Mouse (Mus musculus): ENCODE measurements around the gene Cdh22. TPM values are rescaled to one million over a fixed set of nuclear protein-coding genes. Genes with fewer than 3 reads are reported as not detected.

Gene Cdh22
- polyA plus RNA-seq, 1 experiment = 0.19 TPM

DNA sequence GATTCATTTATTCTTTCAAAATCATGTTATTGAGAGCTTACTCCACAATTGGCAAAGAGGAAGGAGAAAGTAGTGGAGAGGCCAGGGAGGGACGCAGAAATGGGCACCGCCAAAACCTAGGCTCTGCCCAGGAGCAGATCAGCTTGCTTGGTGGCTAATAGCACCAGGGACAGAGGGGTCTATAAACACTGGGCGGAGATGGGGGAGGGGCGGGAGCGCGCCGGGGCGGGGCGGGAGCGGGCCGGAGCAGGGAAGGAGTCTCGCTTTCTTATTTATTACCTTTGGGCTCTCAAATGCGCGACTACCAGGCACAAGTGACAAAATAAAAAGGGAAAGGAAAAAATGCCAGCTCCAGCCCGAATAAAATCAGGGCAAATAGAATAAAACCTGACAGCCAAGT, 23.7 kb downstream of the Cdh22 start:
- Histone ChIP-seq H3K27me3 (replicated peaks; ENCODE audit: control insufficient read depth, insufficient read depth, low read length) (no peaks in the 10 kb centered on the region; the same call in 1 of the 2 replicates), H3K27ac (ENCODE audit: insufficient read depth, low read depth, low read length) (no peak overlapping the region), H3K4me1 (ENCODE audit: control insufficient read depth, insufficient read depth, low read length) (no peaks in the 10 kb centered on the region), H3K36me3 (ENCODE audit: control insufficient read depth, insufficient read depth, low read length) (no peaks in the 10 kb centered on the region), H3K4me3 (ENCODE audit: insufficient read depth, low read depth, low read length) (no peak overlapping the region)
- TF ChIP-seq CTCF (conservative IDR thresholded peaks at IDR 0.05; ENCODE audit: insufficient read depth, insufficient read length, low read depth, low read length) = no peak
- no peak for TF ChIP-seq POLR2A (IDR thresholded peaks at IDR 0.05; ENCODE audit: low read depth, low read length)
- DNase-seq = no peak
- 5% methylated on average over 15 of the region's 15 CpGs for WGBS

DNA sequence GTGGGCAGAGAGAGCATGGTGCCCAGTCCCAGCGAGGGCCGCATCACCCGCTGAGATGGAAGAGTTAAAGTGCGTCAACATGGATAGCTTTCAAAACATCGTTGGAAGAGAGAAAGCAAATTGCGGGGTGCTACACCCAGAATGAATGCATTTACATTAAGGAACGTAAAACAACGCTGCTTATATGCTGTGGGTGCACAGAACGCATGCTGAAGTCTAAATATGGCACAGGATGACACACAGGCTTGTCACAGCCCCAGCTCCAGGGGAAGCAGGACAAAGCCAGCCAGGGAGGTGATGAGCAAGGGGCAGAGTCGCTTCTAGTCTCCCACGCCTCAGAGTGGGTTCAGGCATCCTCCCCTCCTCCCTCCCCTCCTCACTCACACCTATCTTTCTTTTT, 27.0 kb downstream of the Cdh22 start:
- Histone ChIP-seq H3K27ac (ENCODE audit: insufficient read depth, low read depth, low read length) (no peak overlapping the region), H3K27me3 (replicated peaks; ENCODE audit: control insufficient read depth, insufficient read depth, low read length) (no peaks in the 10 kb centered on the region), H3K36me3 (ENCODE audit: control insufficient read depth, insufficient read depth, low read length) (no peaks in the 10 kb centered on the region), H3K4me1 (ENCODE audit: control insufficient read depth, insufficient read depth, low read length) (no peaks in the 10 kb centered on the region), H3K4me3 (ENCODE audit: insufficient read depth, low read depth, low read length) (no peak overlapping the region)
- DNase-seq = no peak
- WGBS = 65% methylated on average over 11 of the region's 11 CpGs
- no peak for TF ChIP-seq CTCF (conservative IDR thresholded peaks at IDR 0.05; ENCODE audit: insufficient read depth, insufficient read length, low read depth, low read length)
- no peak for TF ChIP-seq POLR2A (IDR thresholded peaks at IDR 0.05; ENCODE audit: low read depth, low read length)

DNA sequence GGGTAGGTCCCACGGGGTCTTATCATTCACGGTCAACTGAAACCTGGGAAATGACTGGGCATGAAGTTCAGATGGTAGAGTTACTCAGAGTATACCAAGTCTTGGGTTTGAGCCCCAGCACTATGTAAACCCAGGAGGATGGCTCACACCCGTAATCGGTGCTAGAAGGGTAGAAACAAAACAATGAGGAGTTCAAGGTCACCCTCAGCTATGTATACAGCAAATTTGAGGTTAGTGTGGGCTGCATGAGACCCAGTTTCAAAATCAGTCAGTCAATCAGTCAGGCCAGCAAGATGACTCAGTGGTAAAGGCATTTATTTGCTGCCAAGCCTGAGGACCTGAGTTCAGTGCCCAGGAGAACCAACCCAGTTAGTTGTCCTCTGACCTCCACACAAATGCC, 27.6 kb downstream of the Cdh22 start:
- 80% methylated on average over 4 of the region's 4 CpGs for WGBS
- Histone ChIP-seq H3K36me3 (ENCODE audit: control insufficient read depth, insufficient read depth, low read length) (no peaks in the 10 kb centered on the region), H3K4me3 (ENCODE audit: insufficient read depth, low read depth, low read length) (no peak overlapping the region), H3K27ac (ENCODE audit: insufficient read depth, low read depth, low read length) (no peak overlapping the region), H3K4me1 (ENCODE audit: control insufficient read depth, insufficient read depth, low read length) (no peaks in the 10 kb centered on the region), H3K27me3 (replicated peaks; ENCODE audit: control insufficient read depth, insufficient read depth, low read length) (no peaks in the 10 kb centered on the region)
- DNase-seq = no peak
- TF ChIP-seq CTCF (conservative IDR thresholded peaks at IDR 0.05; ENCODE audit: insufficient read depth, insufficient read length, low read depth, low read length) (no peak), POLR2A (IDR thresholded peaks at IDR 0.05; ENCODE audit: low read depth, low read length) (no peak)

DNA sequence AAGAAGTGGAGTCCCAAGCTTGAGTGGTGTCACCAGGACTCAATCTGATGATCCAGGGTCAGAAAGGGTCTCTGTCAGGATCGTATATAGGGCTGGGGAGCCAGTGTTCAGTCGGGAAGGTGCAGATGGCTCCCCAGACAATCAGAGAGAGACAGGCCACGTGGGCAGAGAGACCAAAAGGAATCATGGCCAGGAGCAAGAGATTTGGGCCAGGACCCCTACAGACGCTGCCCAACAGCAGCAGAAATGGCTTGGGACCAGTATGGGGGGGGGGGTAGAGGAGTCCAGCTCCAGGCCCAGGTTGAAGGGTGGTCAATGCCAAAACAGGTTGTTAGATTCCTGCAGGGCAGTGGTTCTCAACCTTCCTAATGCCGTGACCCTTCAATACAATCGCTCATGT, 29.2 kb downstream of the Cdh22 start:
- TF ChIP-seq CTCF (conservative IDR thresholded peaks at IDR 0.05; ENCODE audit: insufficient read depth, insufficient read length, low read depth, low read length) = no peak
- TF ChIP-seq POLR2A (IDR thresholded peaks at IDR 0.05; ENCODE audit: low read depth, low read length) = no peak
- no peaks in the 10 kb centered on the region for H3K36me3 ChIP-seq (ENCODE audit: control insufficient read depth, insufficient read depth, low read length)
- H3K4me3 ChIP-seq (ENCODE audit: insufficient read depth, low read depth, low read length) = no peak overlapping the region
- DNase-seq = no peak
- H3K27me3 ChIP-seq (replicated peaks; ENCODE audit: control insufficient read depth, insufficient read depth, low read length) = no peaks in the 10 kb centered on the region
- 70% methylated on average over 6 of the region's 6 CpGs for WGBS
- H3K27ac ChIP-seq (ENCODE audit: insufficient read depth, low read depth, low read length) = no peak overlapping the region
- H3K4me1 ChIP-seq (ENCODE audit: control insufficient read depth, insufficient read depth, low read length) = no peaks in the 10 kb centered on the region

DNA sequence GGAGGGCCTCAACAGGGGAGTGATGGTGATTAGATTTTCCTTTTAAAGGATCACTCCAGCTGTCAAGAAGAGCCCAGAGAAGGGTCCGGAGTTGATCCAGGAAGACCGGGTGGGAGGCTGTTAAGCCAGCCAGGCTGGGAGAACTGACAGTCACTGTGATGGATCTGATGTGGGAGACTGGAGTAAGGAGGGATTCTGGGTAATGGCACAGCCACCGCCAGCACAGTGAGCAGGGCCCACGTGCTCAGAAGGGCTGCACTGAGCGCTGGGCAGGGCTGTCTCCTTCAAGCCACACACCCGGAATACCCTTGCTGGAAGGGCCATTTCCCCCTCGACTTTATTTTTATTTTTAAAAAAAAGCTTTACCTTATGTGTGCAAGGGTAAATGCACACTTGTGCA, 29.7 kb downstream of the Cdh22 start:
- Histone ChIP-seq H3K36me3 (ENCODE audit: control insufficient read depth, insufficient read depth, low read length) (no peaks in the 10 kb centered on the region), H3K27me3 (replicated peaks; ENCODE audit: control insufficient read depth, insufficient read depth, low read length) (no peaks in the 10 kb centered on the region), H3K4me3 (ENCODE audit: insufficient read depth, low read depth, low read length) (no peak overlapping the region), H3K4me1 (ENCODE audit: control insufficient read depth, insufficient read depth, low read length) (no peaks in the 10 kb centered on the region), H3K27ac (ENCODE audit: insufficient read depth, low read depth, low read length) (no peak overlapping the region)
- TF ChIP-seq POLR2A (IDR thresholded peaks at IDR 0.05; ENCODE audit: low read depth, low read length) (no peak), CTCF (conservative IDR thresholded peaks at IDR 0.05; ENCODE audit: insufficient read depth, insufficient read length, low read depth, low read length) (no peak)
- no peak for DNase-seq
- 23% methylated on average over 7 of the region's 7 CpGs for WGBS

DNA sequence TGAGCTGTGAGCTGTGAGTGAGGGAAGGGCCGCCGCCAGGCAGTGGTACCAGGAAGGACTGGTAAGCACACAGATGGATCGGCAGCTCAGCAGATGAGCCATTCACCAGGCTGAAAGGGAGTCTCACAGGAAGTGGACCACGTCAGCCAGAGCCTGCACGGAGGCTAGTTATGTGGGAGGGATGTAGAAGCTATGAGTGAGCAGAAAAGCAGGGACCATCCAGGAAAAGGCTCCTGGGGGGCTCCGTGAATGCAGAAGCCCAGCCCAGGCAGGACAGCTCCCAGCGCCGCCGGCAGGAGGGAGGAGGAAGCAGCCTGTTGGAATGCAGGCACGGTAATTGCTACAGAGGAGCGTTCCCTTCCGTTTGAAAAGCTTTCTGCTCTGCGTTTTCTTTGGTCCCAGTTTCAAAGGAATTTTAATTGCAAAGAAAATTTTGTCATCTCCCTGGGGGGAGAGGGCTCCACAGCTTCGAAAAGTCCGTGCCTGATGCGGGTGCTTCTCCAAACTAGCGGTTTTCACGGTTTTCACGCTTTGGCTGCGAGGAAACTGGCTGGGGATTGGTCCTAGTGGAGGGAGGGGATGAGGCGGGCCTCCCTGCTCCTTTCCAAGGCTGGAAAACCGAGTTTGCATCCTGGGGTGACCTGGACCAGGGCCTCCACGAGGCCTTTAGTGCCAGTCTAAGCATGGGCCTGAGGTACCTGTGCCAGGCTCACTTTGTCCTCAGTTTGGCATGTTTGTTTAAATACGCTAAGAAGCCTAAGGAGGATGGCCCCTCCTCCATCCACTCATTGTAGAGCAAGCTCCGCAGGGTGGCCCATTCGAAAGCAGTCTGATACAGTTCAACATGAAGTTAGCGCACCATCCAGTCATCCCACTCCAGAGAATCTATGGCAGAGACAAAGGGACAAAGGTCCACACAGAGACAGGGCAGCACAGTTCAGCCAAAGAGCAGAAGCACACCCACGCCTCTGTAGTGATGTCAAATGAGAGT, 32.6 kb downstream of the Cdh22 start:
- WGBS = 6% methylated on average over 28 of the region's 28 CpGs
- Histone ChIP-seq H3K36me3 (ENCODE audit: control insufficient read depth, insufficient read depth, low read length) (no peaks in the 10 kb centered on the region), H3K4me1 (ENCODE audit: control insufficient read depth, insufficient read depth, low read length) (no peaks in the 10 kb centered on the region), H3K27ac (ENCODE audit: insufficient read depth, low read depth, low read length) (no peak overlapping the region), H3K27me3 (replicated peaks; ENCODE audit: control insufficient read depth, insufficient read depth, low read length) (no peaks in the 10 kb centered on the region), H3K4me3 (ENCODE audit: insufficient read depth, low read depth, low read length) (no peak overlapping the region)
- DNase-seq = no peak
- TF ChIP-seq CTCF (conservative IDR thresholded peaks at IDR 0.05; ENCODE audit: insufficient read depth, insufficient read length, low read depth, low read length) (no peak), POLR2A (IDR thresholded peaks at IDR 0.05; ENCODE audit: low read depth, low read length) (no peak)

DNA sequence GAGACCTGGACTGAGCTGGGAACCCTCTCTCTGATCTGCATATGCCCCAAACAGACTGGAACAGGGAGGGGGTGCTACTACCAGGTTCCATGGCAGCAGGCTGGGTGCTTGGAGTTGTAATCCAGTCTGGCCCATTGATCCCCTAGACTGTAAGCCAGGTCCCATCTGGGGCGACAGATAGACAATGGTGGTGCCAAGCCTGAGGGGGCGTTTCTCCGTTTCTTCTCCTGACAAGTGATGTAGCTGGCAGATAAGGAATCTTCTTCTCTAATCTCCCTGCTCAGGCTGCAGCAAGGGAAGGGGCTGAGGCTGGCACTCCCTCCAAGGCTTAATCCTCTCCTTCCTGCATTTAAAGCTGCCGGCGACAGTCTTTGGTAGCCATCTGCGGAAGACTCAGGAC, 37.1 kb downstream of the Cdh22 start:
- WGBS = 85% methylated on average over 6 of the region's 6 CpGs
- Histone ChIP-seq H3K36me3 (ENCODE audit: control insufficient read depth, insufficient read depth, low read length) (no peaks in the 10 kb centered on the region), H3K27ac (ENCODE audit: insufficient read depth, low read depth, low read length) (no peak overlapping the region), H3K27me3 (replicated peaks; ENCODE audit: control insufficient read depth, insufficient read depth, low read length) (no peaks in the 10 kb centered on the region), H3K4me1 (ENCODE audit: control insufficient read depth, insufficient read depth, low read length) (no peaks in the 10 kb centered on the region), H3K4me3 (ENCODE audit: insufficient read depth, low read depth, low read length) (no peak overlapping the region)
- DNase-seq = no peak
- TF ChIP-seq POLR2A (IDR thresholded peaks at IDR 0.05; ENCODE audit: low read depth, low read length) = no peak
- no peak for TF ChIP-seq CTCF (conservative IDR thresholded peaks at IDR 0.05; ENCODE audit: insufficient read depth, insufficient read length, low read depth, low read length)

Data from kidney, adult 2 months (tissue).